Mouse (Mus musculus) ES-Bruce4 (cell line): ENCODE data around the gene Tekt2. TPM values are rescaled to one million over a fixed set of nuclear protein-coding genes. Genes with fewer than 3 reads are reported as not detected.

Source experiments
- H3K27ac ChIP-seq: 2 replicates; pipeline ENCODE4 v1.5.1; 2012; ENCODE audit warnings: low read length, inconsistent platforms; ENCODE audit not compliant: insufficient read depth
- H3K27me3 ChIP-seq: 2 replicates; pipeline ENCODE4 v1.6.1; 2012; ENCODE audit warnings: mild to moderate bottlenecking, low read length, inconsistent platforms; ENCODE audit not compliant: control insufficient read depth, poor library complexity, insufficient read depth, severe bottlenecking
- H3K36me3 ChIP-seq: 2 replicates; pipeline ENCODE4 v1.6.1; 2012; ENCODE audit warnings: inconsistent platforms, mild to moderate bottlenecking, low read length, moderate library complexity; ENCODE audit not compliant: control insufficient read depth, poor library complexity, insufficient read depth, severe bottlenecking
- H3K4me1 ChIP-seq: one replicate; pipeline ENCODE4 v1.8.1; 2011; ENCODE audit warnings: low read length; ENCODE audit not compliant: control insufficient read depth, insufficient read depth
- H3K4me3 ChIP-seq: 2 replicates; pipeline ENCODE4 v1.5.1; 2011; ENCODE audit warnings: low read depth, mild to moderate bottlenecking, low read length
- H3K9ac ChIP-seq: 2 replicates; pipeline ENCODE4 v1.6.1; 2012; ENCODE audit warnings: low read depth, mild to moderate bottlenecking, inconsistent platforms; ENCODE audit not compliant: poor library complexity, severe bottlenecking
- H3K9me3 ChIP-seq: replicated peaks from 2 replicates; pipeline ENCODE4 v1.6.1; 2012; ENCODE audit warnings: mild to moderate bottlenecking, low read length, inconsistent platforms; ENCODE audit not compliant: control insufficient read depth, poor library complexity, insufficient read depth, severe bottlenecking
- CTCF ChIP-seq: IDR thresholded peaks from one replicate; pipeline ENCODE4 v1.8.1; 2011; ENCODE audit warnings: low read depth, low read length
- EP300 ChIP-seq: IDR thresholded peaks from 2 replicates; pipeline ENCODE4 v1.6.1; 2011; ENCODE audit warnings: low read depth, low read length; ENCODE audit not compliant: insufficient read depth
- POLR2A ChIP-seq: IDR thresholded peaks from one replicate; pipeline ENCODE4 v1.8.1; 2011; ENCODE audit warnings: low read length; ENCODE audit not compliant: insufficient read depth
- polyA plus RNA-seq: library from polyadenylated mRNA; stranded (reverse); fragments of >200 nt; gene quantifications from 2 replicates; pipeline ENCODE4 v1.2.4, GENCODE M21; 2011; ENCODE audit warnings: low read depth; ENCODE audit not compliant: missing spikeins, insufficient read depth, insufficient read length

The Tekt2 gene
- polyA plus RNA-seq, 1 experiment, result 5.9 TPM

DNA sequence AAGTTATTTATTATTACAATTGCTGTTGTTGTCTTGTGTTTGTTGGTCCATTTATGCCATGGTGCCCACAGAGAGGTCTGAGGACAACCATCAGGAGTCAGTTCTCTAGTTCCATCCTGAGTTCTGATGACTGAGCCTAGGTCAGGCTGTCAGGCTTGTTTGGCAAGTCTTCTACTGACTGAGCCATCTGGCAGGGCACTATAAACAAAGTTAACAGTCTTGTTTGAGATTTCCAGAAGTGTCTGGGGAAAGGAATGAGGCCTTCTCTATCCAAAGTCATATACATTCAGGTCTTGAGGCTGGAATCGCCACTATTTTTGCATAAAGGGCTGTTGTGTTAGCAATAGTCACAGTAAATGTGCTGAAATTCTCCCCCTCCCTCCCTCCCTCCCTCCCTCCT lies 6.3 kb upstream of the Tekt2 start:
- no peaks in the 10 kb centered on the region for H3K27me3 ChIP-seq
- no peak overlapping the region for H3K4me3 ChIP-seq
- H3K36me3 ChIP-seq, result no peaks in the 10 kb centered on the region
- no peak overlapping the region for H3K9ac ChIP-seq
- TF ChIP-seq CTCF, result no peak
- no peak for TF ChIP-seq POLR2A
- no peak for TF ChIP-seq EP300
- H3K27ac ChIP-seq, result no peak overlapping the region
- peaks cover 1% of the 10 kb centered on the region for H3K4me1 ChIP-seq
- no peaks in the 10 kb centered on the region for H3K9me3 ChIP-seq

DNA sequence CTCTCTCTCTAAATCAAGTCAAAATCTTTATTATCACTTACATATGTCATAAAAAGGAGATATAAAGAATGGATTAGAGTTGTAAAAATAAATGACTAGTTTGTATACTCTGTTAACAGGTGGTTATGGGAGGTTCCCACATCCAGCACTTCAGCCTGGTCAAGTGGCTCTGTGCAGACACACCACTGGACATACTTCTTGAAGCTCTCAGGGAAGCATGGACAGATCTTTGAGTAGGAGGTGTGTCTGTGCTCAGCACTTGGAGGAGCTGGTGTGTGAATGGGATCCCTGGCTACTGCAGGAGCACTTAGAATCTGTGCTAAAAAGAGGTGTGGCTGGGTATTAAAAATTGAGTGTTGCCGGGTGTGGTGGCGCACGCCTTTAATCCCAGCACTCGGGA lies 4.8 kb upstream of the Tekt2 start:
- H3K4me1 ChIP-seq, result peaks cover 2% of the 10 kb centered on the region
- no peak for TF ChIP-seq EP300
- TF ChIP-seq POLR2A, result no peak
- no peak for TF ChIP-seq CTCF
- no peaks in the 10 kb centered on the region for H3K36me3 ChIP-seq
- H3K9ac ChIP-seq, result no peak overlapping the region
- H3K9me3 ChIP-seq, result no peaks in the 10 kb centered on the region
- H3K27me3 ChIP-seq, result no peaks in the 10 kb centered on the region
- H3K27ac ChIP-seq, result no peak overlapping the region
- H3K4me3 ChIP-seq, result no peak overlapping the region

DNA sequence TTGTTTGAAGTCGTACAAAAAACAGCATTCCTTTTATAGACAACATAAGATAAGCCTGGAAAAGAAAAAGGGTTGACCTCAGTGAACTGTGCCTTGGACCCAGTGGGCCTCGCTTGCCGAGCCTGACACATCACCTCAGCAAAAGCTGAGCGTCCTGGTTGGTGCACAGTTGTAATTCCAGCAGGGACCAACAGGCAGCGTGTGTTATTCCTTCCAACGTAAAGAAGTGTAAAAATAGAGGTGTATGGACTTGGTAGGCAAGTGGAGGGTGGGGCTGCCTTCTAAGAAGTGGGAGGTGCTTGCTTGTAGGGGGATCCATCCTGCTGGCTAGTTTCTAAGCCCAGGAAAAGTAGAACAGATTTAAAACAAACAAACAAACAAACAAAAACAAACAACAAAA lies 548 bp upstream of the Tekt2 start:
- Histone ChIP-seq H3K27me3 (no peaks in the 10 kb centered on the region), H3K27ac (no peak overlapping the region), H3K4me1 (peaks cover 5% of the 10 kb centered on the region), H3K9ac (no peak overlapping the region), H3K36me3 (no peaks in the 10 kb centered on the region), H3K9me3 (no peaks in the 10 kb centered on the region), H3K4me3 (no peak overlapping the region)
- no peak for TF ChIP-seq CTCF
- TF ChIP-seq EP300, result no peak
- TF ChIP-seq POLR2A, result no peak

DNA sequence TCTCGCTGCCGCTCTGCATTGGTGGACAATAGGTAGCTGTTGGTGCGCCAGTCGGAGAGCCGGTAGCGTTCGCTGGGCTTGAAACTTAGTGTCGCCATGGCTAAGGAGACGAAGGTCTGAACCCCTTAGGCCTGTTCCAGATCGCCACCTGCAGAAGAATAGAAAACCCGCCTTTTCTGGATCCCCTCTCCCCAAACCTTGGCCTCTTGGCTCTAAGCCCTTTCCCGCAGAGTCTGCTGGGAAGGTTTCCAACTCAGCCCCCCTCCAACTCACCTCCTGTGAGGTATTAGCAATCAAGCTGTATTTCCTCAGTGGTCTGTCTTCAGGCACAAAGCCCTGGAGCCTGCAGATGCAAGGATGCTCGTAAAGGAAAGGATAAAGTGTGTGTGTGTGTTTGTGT lies 627 bp downstream of the Tekt2 start:
- 0 out of 2 replicates have a peak overlapping the region, but pooled peaks have one; percentile 1 for H3K9ac ChIP-seq
- H3K27ac ChIP-seq, result no peak overlapping the region
- no peaks in the 10 kb centered on the region for H3K27me3 ChIP-seq
- H3K36me3 ChIP-seq, result no peaks in the 10 kb centered on the region
- peaks cover 5% of the 10 kb centered on the region for H3K4me1 ChIP-seq
- TF ChIP-seq EP300 (no peak), CTCF (no peak), POLR2A (no peak)
- peak overlapping the region; percentile 29 for H3K4me3 ChIP-seq
- no peaks in the 10 kb centered on the region for H3K9me3 ChIP-seq

DNA sequence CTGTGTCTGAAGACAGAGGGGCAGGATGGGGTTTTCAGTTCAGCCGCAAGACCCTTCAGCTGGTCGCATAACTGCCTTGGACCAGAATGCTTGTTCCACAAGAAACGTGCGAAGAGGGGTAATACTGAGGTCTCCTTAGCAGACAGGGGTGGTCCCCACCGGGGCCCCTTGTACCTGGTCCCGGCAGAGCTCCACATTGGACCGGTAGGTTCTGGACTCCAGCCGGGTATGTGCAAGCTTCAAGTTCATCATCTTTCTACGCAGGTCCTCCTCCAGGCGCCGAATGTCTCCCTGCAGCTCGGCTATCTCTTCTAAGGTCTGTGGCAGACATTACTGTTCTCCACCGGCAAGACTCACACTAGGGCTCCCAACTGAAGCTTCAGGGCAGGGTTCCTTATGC lies 2.8 kb downstream of the Tekt2 start:
- no peaks in the 10 kb centered on the region for H3K27me3 ChIP-seq
- no peak overlapping the region for H3K9ac ChIP-seq
- no peaks in the 10 kb centered on the region for H3K9me3 ChIP-seq
- H3K4me3 ChIP-seq, result no peak overlapping the region
- TF ChIP-seq CTCF, result no peak
- no peak for TF ChIP-seq POLR2A
- TF ChIP-seq EP300, result no peak
- H3K4me1 ChIP-seq, result peaks cover 5% of the 10 kb centered on the region
- H3K36me3 ChIP-seq, result peaks cover 8% of the 10 kb centered on the region
- H3K27ac ChIP-seq, result no peak overlapping the region

DNA sequence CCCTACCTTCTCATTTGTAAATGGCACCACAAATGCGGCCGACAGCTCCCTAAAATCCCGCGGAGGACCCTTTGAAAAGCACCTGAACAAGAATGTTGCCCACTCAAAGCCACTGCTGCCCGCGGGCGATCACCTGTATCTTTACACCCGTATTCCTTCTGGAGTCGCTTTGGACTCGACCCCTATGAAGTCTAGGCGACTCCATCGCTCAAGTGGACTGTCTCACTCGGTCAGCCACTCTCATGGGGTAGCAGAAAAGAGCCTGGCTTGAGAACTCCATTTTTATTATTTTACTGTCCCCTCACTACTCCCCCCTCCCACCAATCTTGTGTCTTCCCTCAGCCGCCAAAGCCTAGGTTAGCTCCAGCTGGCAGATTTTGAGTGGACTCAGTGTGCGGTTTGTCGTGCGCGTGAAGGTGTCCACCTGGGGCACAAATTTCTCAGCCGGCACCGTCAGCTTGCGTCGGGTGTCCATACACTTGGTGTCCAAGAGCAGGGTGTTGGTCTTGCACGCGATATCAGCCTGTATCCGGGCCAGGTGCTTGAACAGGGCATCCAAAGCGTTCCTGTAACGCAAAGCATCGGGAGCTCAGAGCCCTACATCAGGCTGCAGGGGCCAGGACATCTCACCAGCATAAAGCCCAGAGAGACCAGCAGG lies 3.5 kb downstream of the Tekt2 start:
- Histone ChIP-seq H3K36me3 (peaks cover 13% of the 10 kb centered on the region), H3K9ac (0 out of 2 replicates have a peak overlapping the region, but pooled peaks have one; percentile 22), H3K27me3 (no peaks in the 10 kb centered on the region), H3K27ac (no peak overlapping the region), H3K4me1 (peaks cover 5% of the 10 kb centered on the region), H3K9me3 (no peaks in the 10 kb centered on the region), H3K4me3 (peak overlapping the region; percentile 40)
- TF ChIP-seq EP300 (no peak), CTCF (no peak), POLR2A (no peak)
